Mouse (Mus musculus) right cerebral cortex, adult 18-20 months (tissue): ENCODE data around the gene Cpne8.
"Not testable (repeated sequence)": the region's sequence is repeated elsewhere in the genome, so short reads cannot be mapped to it uniquely, and the experiment has no call there.

Experiments used
- DNase-seq: peaks from one replicate; pipeline ENCODE4 v3.0.0; 2022; ENCODE audit warnings: mixed read lengths

Cpne8 gene

GRCm38 (mm10) chr15:90609836-90610415, 69.3 kb downstream of the Cpne8 start:
- DNase-seq: no peak

GRCm38 (mm10) chr15:90608368-90608767, 70.9 kb downstream of the Cpne8 start:
- DNase-seq: no peak

DNA sequence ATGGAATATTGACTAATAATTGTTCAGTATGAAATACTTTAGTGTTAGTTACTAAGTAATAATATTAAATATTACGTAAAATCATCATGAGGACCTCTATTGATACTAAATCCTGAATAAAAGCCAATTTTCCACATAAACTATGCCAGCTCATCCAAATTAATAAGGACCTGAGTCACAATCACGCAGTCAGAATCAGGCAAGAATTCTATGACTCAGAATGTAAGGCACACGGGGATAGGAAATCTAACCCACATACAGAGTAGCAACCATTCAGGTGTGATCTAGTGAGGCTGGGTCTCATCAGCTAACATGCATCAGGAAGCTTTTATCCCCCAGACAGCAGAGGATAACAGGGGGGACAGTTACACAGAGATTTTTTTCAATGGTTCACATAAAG, 72.1 kb downstream of the Cpne8 start:
- DNase-seq: no peak

DNA sequence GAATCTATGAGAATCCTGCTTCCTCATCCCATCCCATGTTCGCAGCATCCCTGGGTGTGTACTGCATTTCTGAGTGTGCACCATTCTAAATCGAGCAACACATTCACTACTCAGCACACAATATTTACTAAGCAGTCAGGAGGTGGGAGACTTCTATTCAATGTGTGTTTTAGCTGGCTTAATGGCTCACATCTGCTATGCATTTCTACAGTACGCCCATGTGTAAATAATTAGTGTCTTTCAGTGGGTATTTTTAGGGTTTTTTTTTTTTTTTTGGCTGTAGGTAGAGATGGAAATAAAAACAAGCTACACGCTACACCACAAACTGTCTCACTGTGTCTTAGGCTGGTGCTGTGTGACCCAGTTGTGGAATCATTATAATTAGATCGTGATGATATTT, 75.6 kb downstream of the Cpne8 start:
- peak; percentile 7 for DNase-seq

GRCm38 (mm10) chr15:90597715-90598497, 81.3 kb downstream of the Cpne8 start:
- DNase-seq: no peak

DNA sequence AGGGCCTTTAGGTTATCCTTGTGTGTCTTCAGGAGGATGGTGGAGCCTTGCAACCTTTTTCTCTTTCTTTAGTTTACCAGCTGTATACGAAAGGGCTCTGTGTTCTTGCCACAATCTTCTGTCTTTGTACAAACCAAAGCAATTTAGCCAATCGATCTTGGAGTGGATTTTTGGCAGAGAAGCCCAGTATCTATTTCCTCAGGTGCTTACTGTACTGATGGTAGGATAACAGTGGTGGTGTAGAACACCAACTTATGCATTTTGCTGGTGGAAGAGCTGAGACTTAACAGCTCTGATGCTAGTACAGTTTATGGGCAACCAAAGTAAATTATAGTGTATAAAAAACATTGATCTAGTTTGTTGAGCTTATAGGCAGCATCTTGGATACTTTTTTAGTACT, 83.6 kb downstream of the Cpne8 start:
- no peak for DNase-seq

GRCm38 (mm10) chr15:90589587-90589986, 89.6 kb downstream of the Cpne8 start:
- no peak for DNase-seq

GRCm38 (mm10) chr15:90577402-90577801, 101.8 kb downstream of the Cpne8 start:
- no peak for DNase-seq

DNA sequence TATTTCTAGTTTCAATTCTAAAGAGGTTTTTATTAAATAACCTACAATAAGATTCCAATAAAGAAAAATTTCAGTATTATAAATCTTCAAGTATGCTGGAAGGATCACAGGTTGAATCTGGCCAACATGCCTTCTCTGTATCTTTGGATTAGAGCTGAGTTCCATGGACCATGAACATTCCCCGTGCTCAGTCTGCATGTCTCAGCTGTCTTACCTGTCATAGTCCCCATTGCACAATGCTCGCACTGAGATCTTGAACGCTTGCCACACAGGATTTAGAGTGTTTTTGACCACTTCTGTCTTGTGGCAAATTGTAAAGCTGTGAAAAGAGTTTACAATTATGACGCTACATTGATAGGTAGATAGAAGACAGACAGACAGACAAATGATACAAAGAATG, 110.0 kb downstream of the Cpne8 start:
- no peak for DNase-seq

DNA sequence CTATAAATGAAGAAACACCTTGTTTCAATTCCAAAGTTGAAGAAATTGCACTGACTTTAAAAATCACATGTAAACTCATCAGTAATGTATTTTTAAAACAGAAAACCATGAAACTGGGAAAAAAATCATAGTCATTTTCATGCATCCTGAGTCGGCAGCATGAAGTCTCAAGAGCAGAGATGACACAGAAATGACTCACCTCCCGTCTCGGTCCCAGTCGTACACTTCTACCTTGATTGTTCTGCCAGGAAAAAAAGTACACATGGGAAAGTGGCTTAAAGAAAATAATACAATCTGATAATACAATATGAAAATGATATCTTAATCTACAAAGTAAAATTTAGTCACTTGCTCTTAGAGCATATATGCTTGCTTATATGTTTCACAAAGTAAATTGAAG, 111.2 kb downstream of the Cpne8 start:
- peak; percentile 22 for DNase-seq

DNA sequence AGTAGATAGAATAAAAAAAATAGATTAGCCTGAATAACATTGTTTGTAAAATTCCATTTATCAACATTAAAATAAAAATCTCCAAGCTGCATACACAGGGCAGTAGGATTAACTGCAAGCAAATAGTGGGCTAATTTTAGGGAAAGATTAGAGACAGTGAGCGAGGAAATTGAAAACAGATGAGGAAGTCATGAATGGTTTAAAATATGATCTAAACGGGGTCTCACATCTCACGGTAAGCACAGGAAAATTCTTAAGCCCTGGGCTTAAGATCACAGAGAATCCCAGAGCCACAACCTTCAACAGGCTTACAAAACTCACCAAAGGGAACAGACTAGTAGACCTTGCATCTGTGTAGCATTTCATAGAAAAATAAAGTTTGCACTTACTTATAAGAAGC, 115.2 kb downstream of the Cpne8 start:
- DNase-seq: no peak

GRCm38 (mm10) chr15:90561613-90562012, 117.6 kb downstream of the Cpne8 start:
- peak; percentile 5 for DNase-seq

GRCm38 (mm10) chr15:90548589-90548988, 130.6 kb downstream of the Cpne8 start:
- DNase-seq: no peak

DNA sequence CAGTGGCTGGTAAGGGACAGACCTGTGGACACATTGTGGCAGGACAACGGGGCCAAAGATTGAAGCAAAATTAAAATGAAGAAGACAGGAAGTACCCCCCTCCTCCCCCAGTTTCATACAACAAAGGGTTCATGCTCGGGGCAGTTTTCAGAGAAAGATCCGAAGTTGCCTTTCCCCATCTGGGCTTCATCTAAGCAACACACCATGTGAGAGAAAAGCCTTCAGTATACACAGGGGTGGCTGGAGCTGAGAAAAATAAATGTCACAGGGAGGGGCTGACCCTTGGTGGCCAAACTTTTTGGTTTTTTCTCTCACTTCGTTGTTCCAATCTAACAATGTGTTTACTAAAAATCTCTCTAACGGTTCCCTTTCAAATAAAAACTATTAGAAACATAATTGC, 135.8 kb downstream of the Cpne8 start:
- no peak for DNase-seq

DNA sequence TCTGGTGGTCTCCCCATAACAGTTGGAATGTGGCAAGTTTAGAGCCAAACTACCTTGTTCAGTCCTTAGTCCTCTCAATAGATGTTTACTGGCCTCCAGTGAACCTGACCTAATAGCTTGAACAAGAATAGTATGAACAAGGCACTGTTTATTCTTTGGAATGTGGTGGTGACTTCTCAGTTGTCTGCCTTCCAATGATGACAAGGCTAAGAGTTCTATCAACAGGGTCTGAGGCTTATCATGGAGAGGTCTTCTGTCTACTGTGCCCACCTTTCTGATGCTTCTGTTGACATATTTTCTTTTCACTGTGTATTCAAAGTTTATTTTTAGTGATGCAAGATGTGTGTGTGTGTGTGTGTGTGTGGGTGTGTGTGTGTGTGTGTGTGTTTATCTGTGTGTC, 137.1 kb downstream of the Cpne8 start:
- DNase-seq: no peak

- no peak for DNase-seq
Observed at GRCm38 (mm10) chr15:90536311-90537202, 142.7 kb downstream of the Cpne8 start.

DNA sequence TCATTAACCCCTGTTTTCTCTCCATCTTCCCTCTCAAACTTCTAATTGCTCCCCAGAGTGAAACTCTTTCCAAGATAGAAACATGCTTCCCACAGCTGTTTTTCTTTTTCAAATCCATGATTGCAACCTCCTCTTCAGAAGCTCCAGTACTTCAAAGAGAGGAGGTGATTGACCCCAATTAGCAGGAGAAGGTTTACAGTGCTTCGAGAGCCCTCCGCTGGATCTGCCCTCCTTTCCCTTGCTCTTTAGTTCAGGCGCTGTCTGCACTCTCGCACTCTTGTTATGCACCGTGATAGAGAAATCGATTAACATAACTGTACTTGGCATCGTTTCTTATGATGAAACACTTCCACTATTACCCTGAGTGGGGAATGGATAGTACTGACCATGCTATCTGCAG, 143.5 kb downstream of the Cpne8 start:
- DNase-seq: no peak

GRCm38 (mm10) chr15:90512769-90513168, 166.5 kb downstream of the Cpne8 start:
- DNase-seq: no peak

DNA sequence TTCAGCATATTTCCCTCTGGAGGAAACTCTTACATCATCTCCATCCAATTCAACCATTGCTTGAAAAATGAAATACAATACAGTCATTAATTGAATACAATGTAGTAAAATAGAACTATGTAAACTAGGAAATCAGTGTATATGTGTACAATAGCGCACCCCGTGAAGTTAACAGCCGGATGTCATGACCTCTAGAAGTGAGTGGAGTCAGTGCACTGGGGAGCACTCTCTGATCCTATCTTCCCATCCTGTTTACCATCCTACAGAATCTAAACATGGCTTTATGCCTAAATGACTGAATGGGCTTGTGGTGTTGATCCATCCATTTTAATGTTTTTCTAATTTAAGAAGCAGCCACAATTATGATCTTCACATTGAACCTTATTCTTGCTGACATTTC, 182.2 kb downstream of the Cpne8 start:
- no peak for DNase-seq

DNA sequence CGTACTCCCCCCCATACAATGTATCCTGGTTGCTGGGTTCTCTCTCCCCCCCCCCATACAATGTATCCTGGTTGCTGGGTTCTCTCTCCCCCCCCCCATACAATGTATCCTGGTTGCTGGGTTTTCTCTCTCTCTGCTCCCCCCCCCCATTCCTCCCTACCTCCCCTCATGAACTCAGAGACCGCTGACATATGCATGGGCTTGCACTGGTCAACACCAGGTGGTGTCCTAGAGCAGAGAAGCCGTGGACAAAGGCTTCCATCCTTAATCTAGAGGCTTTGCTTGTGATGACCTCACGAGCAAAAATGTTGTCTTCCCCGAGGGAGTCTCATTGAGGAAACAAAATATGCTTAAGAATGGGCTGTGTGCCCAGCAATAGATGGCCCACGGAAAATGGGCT, 187.7 kb downstream of the Cpne8 start:
- no peak for DNase-seq

GRCm38 (mm10) chr15:90490186-90490585, 189.0 kb downstream of the Cpne8 start:
- no peak for DNase-seq

DNA sequence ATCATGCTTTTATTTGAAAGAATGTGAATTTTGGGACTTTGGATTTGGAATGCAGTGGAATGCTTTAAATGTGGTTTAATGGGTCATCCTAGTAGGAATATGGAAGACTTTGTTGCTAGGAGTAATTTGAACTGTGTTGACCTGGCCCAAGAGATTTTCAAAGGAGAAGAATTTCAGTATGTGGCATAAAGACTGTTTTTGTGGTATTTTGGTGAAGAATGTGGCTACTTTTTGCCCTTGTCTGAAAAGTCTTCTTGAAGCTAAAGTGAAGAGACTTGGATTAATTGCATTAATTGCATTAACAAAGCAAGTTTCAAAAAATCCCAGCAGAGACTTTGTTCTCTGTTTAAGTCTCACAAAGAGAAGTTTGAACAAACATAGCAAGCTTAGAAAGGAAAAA, 208.7 kb downstream of the Cpne8 start:
- not testable (repeated sequence) for DNase-seq

GRCm38 (mm10) chr15:90463281-90463680, 216.0 kb downstream of the Cpne8 start:
- no peak for DNase-seq

DNA sequence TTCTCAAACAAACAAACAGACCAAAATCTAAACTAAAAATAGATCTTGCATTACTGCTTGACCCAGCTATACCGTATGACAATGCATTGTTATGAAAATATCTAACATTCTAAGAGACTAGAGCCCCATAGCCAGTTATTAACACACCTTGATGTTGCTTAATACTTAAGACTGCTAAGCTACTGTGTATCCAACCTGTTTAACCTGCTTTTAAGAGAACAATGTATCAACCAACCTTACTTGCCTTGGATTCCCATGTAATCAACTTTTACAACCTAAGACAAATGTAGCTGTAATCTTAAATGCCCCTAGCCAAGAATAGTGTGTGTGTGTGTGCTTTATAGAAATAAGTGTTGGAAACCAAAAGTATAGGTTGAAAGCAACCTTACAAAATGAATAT, 233.2 kb downstream of the Cpne8 start:
- no peak for DNase-seq
